Mouse (Mus musculus) cerebellum, adult 2 months (tissue): ENCODE measurements around the gene Syf2. TPM values are rescaled to one million over a fixed set of nuclear protein-coding genes. Genes with fewer than 3 reads are reported as not detected.

Source experiments
- DNase-seq, 2 experiments: peaks; one replicate each; pipeline ENCODE4 v3.0.0; 2021
- H3K27ac ChIP-seq: fragments of 200-500 bp; 2 replicates; pipeline ENCODE4 v1.5.1; 2012; ENCODE audit warnings: low read length, control low read depth, inconsistent platforms; ENCODE audit not compliant: insufficient read depth
- H3K27me3 ChIP-seq: fragments of 200-500 bp; 2 replicates; pipeline ENCODE4 v1.6.1; 2012; ENCODE audit warnings: inconsistent platforms, mild to moderate bottlenecking, low read length, moderate library complexity; ENCODE audit not compliant: control insufficient read depth, insufficient read depth
- H3K4me1 ChIP-seq: fragments of 200-500 bp; 2 replicates; pipeline ENCODE4 v1.6.1; 2011; ENCODE audit warnings: low read length; ENCODE audit not compliant: control insufficient read depth, insufficient read depth
- H3K4me3 ChIP-seq: fragments of 200-500 bp; replicated peaks from 2 replicates; pipeline ENCODE3; 2011; ENCODE audit warnings: mild to moderate bottlenecking, low read depth, low read length, control low read depth; ENCODE audit not compliant: insufficient read depth
- CTCF ChIP-seq: fragments of 200-500 bp; IDR thresholded peaks from 2 replicates; pipeline ENCODE4 v1.5.1; 2011; ENCODE audit warnings: low read depth, mild to moderate bottlenecking, control low read depth, low read length, moderate library complexity, borderline replicate concordance; ENCODE audit not compliant: insufficient read depth
- POLR2A ChIP-seq: fragments of 200-500 bp; IDR thresholded peaks from 2 replicates; pipeline ENCODE4 v1.6.1; 2011; ENCODE audit warnings: low read length, control low read depth, borderline replicate concordance; ENCODE audit not compliant: insufficient read depth
- WGBS: fragments of 180-500 bp; shearing (Covaris S2); methylation state at CpG from one replicate; pipeline ENCODE4 v1.1.7; 2018; 5-methylcytosine and 5-hydroxymethylcytosine counted together
- polyA plus RNA-seq: library from polyadenylated mRNA; depleted of rRNA; stranded (reverse); fragments of >200 nt; gene quantifications from 2 replicates; pipeline ENCODE4 v1.2.3, GENCODE M21; 2012

Syf2 gene
- polyA plus RNA-seq, 1 experiment: 99.7 TPM

GRCm38 (mm10) chr4:134946024-134946744 is 15.5 kb downstream of the Syf2 start:
- Histone ChIP-seq H3K27me3 (peaks cover 2% of the 10 kb centered on the region; the same call in 1 of the 2 replicates), H3K4me3 (peak overlapping the region; percentile 48), H3K4me1 (peaks cover 10% of the 10 kb centered on the region), H3K27ac (no peak overlapping the region)
- WGBS: 7% methylated on average over 17 of the region's 17 CpGs
- DNase-seq: peak; percentile 78 to 83
- no peak for TF ChIP-seq POLR2A
- TF ChIP-seq CTCF: peak; percentile 94

GRCm38 (mm10) chr4:134950518-134951091 is 19.9 kb downstream of the Syf2 start:
- no peak for TF ChIP-seq CTCF
- TF ChIP-seq POLR2A: no peak
- 23% methylated on average over 11 of the region's 11 CpGs for WGBS
- H3K4me3 ChIP-seq: no peak overlapping the region
- H3K27ac ChIP-seq: no peak overlapping the region
- H3K27me3 ChIP-seq: no peaks in the 10 kb centered on the region
- DNase-seq: no peak
- H3K4me1 ChIP-seq: peaks cover 22% of the 10 kb centered on the region

GRCm38 (mm10) chr4:134954461-134954860 is 23.8 kb downstream of the Syf2 start:
- Histone ChIP-seq H3K4me3 (no peak overlapping the region), H3K27ac (peak overlapping the region; percentile 32; the same call in 1 of the 2 replicates), H3K27me3 (no peaks in the 10 kb centered on the region), H3K4me1 (peaks cover 19% of the 10 kb centered on the region)
- 5% methylated on average over 15 of the region's 15 CpGs for WGBS
- peak; percentile 70 to 80 for DNase-seq
- no peak for TF ChIP-seq CTCF
- TF ChIP-seq POLR2A: no peak

- peaks cover 19% of the 10 kb centered on the region for H3K4me1 ChIP-seq
- no peak overlapping the region for H3K27ac ChIP-seq
- no peak overlapping the region for H3K4me3 ChIP-seq
- TF ChIP-seq CTCF (no peak), POLR2A (no peak)
- 89% methylated on average over 2 of the region's 2 CpGs for WGBS
- no peaks in the 10 kb centered on the region for H3K27me3 ChIP-seq
- no peak for DNase-seq
Measured at GRCm38 (mm10) chr4:134955196-134955595, 24.5 kb downstream of the Syf2 start.

GRCm38 (mm10) chr4:134955845-134956244 is 25.1 kb downstream of the Syf2 start:
- peaks cover 13% of the 10 kb centered on the region for H3K4me1 ChIP-seq
- H3K27me3 ChIP-seq: no peaks in the 10 kb centered on the region
- H3K27ac ChIP-seq: no peak overlapping the region
- TF ChIP-seq CTCF (no peak), POLR2A (no peak)
- no peak overlapping the region for H3K4me3 ChIP-seq
- 93% methylated on average over 3 of the region's 3 CpGs for WGBS
- no peak for DNase-seq

GRCm38 (mm10) chr4:134956328-134956727 is 25.6 kb downstream of the Syf2 start:
- H3K27ac ChIP-seq: no peak overlapping the region
- WGBS: 25% methylated on average over 3 of the region's 3 CpGs
- peak; percentile 58 to 68 for DNase-seq
- no peak overlapping the region for H3K4me3 ChIP-seq
- TF ChIP-seq CTCF (peak; percentile 45; the same call in 1 of the 2 replicates), POLR2A (no peak)
- peaks cover 12% of the 10 kb centered on the region for H3K4me1 ChIP-seq
- H3K27me3 ChIP-seq: no peaks in the 10 kb centered on the region

GRCm38 (mm10) chr4:134963021-134963776 is 32.5 kb downstream of the Syf2 start:
- 41% methylated on average over 19 of the region's 19 CpGs for WGBS
- Histone ChIP-seq H3K4me1 (no peaks in the 10 kb centered on the region), H3K4me3 (no peak overlapping the region), H3K27ac (no peak overlapping the region), H3K27me3 (no peaks in the 10 kb centered on the region)
- TF ChIP-seq POLR2A (no peak), CTCF (peak; percentile 40)
- DNase-seq: no peak
